Mouse (Mus musculus) urinary bladder, adult 2 months (tissue): ENCODE results near the gene Mnx1. TPM values are rescaled to one million over a fixed set of nuclear protein-coding genes. Genes with fewer than 3 reads are reported as not detected.
"Not testable (repeated sequence)": the region's sequence is repeated elsewhere in the genome, so short reads cannot be mapped to it uniquely, and the experiment has no call there.

Experiments used
- DNase-seq: peaks from one replicate; pipeline ENCODE4 v3.0.0; 2022; ENCODE audit warnings: low spot score
- polyA plus RNA-seq: library from polyadenylated mRNA; depleted of rRNA; stranded (reverse); fragments of >200 nt; gene quantifications from 2 replicates; pipeline ENCODE4 v1.2.3, GENCODE M21; 2012; rRNA removed

The Mnx1 gene
- polyA plus RNA-seq, 1 experiment, result not detected

GRCm38 (mm10) chr5:29468351-29469065 lies 9.8 kb downstream of the Mnx1 start:
- no peak for DNase-seq

- no peak for DNase-seq
These were observed 10.6 kb downstream of the Mnx1 start for GRCm38 (mm10) chr5:29467489-29468350.

GRCm38 (mm10) chr5:29462943-29463686 lies 15.2 kb downstream of the Mnx1 start:
- no peak for DNase-seq

GRCm38 (mm10) chr5:29456895-29457656 lies 21.2 kb downstream of the Mnx1 start:
- DNase-seq, result no peak

- no peak for DNase-seq
These were observed 25.9 kb downstream of the Mnx1 start for GRCm38 (mm10) chr5:29452352-29452751.

- DNase-seq, result no peak
These were observed 33.0 kb downstream of the Mnx1 start for GRCm38 (mm10) chr5:29445275-29445674.

GRCm38 (mm10) chr5:29436728-29437127 lies 41.5 kb downstream of the Mnx1 start:
- DNase-seq, result not testable (repeated sequence)

GRCm38 (mm10) chr5:29435491-29435890 lies 42.8 kb downstream of the Mnx1 start:
- DNase-seq, result no peak

GRCm38 (mm10) chr5:29434872-29435358 lies 43.4 kb downstream of the Mnx1 start:
- no peak for DNase-seq

GRCm38 (mm10) chr5:29434228-29434871 lies 43.9 kb downstream of the Mnx1 start, which contains the start of gene Nom1:
TSS of gene Nom1 (plus strand) at chr5:29434664.
- peak; percentile 75 for DNase-seq

- not testable (repeated sequence) for DNase-seq
These were observed 54.9 kb downstream of the Mnx1 start for GRCm38 (mm10) chr5:29423330-29423729.

Other genes starting within 250 kb of the Mnx1 start
- 13.1 and 13.3 TPM in 2 replicates for gene Lmbr1, start 100.1 kb downstream of the Mnx1 start, polyA plus RNA-seq
- 21.1 and 22.9 TPM in 2 replicates for gene Nom1, start 43.8 kb downstream of the Mnx1 start, polyA plus RNA-seq
- gene Ube3c, start 90.8 kb upstream of the Mnx1 start, polyA plus RNA-seq, result 20.1 and 20.3 TPM in 2 replicates